ENCODE assay signal across 15 mouse cellular contexts in genomic region chr6:27913281-27913680, GRCm38 (mm10).
DNase-seq lines count a peak whose midpoint lies in the region; ATAC-seq and TF ChIP-seq lines count a peak whose summit lies in the region.
"Had no signal": no experiment of that assay in that cellular context is flagged by ENCODE, and none has a peak within 500 bp of the region (broad histone marks: within the 10 kb centered on the region; RNA-seq: fewer than 3 reads in every experiment).

No protein-coding gene starts in this region.

- H3K27ac ChIP-seq in liver, embryonic 12.5 days: no peak overlapping the region
- H3K27ac ChIP-seq in stomach, postnatal 0 days (replicated peaks): no peak overlapping the region
- H3K27ac ChIP-seq: heart, embryonic 10.5 days; hindbrain, embryonic 13.5 days; kidney, embryonic 15.5 days; liver, embryonic 13.5 days; midbrain, embryonic 12.5 days had no signal

- TF ChIP-seq CTCF in stomach, postnatal 0 days (IDR thresholded peaks at IDR 0.05; ENCODE audit: low read depth): no peak

- H3K9ac ChIP-seq in liver, embryonic 12.5 days: no peak overlapping the region
- H3K9ac ChIP-seq in stomach, postnatal 0 days (ENCODE audit: low read length): no peak overlapping the region
- H3K9ac ChIP-seq: hindbrain, embryonic 13.5 days; kidney, embryonic 15.5 days; liver, embryonic 13.5 days; midbrain, embryonic 12.5 days had no signal

- DNase-seq in embryo, embryonic 10 days (ENCODE audit: low spot score): peak; percentile 49
- DNase-seq in embryo, embryonic 9.5 days (ENCODE audit: extremely low spot score): no peak
- peak; percentile 5 for DNase-seq in liver
- peak; percentile 20 for DNase-seq in embryo, embryonic 11.5 days (ENCODE audit: low read depth, low spot score)
- peak; percentile 15 for DNase-seq in stomach, postnatal 0 days (ENCODE audit: low spot score)
- DNase-seq in right cerebral cortex, adult 18-20 months: no peak
- no peak for DNase-seq in cerebellum, adult 18-20 months
- DNase-seq: adrenal gland, adult 8-10 months; B cell, adult 2 months; liver, embryonic 13.5 days had no signal

- TF ChIP-seq EP300 in stomach, postnatal 0 days (optimal IDR thresholded peaks at IDR 0.05): no peak

- no peaks in the 10 kb centered on the region for H3K27me3 ChIP-seq in liver, embryonic 12.5 days (replicated peaks)
- H3K27me3 ChIP-seq in stomach, postnatal 0 days (ENCODE audit: control insufficient read depth, insufficient read depth, low read length): no peaks in the 10 kb centered on the region
- H3K27me3 ChIP-seq: hindbrain, embryonic 13.5 days; kidney, embryonic 15.5 days; liver, embryonic 13.5 days; midbrain, embryonic 12.5 days had no signal

- H3K36me3 ChIP-seq in liver, embryonic 12.5 days: no peaks in the 10 kb centered on the region
- no peaks in the 10 kb centered on the region for H3K36me3 ChIP-seq in stomach, postnatal 0 days (ENCODE audit: control insufficient read depth, insufficient read depth, low read length)
- H3K36me3 ChIP-seq: heart, embryonic 10.5 days; hindbrain, embryonic 13.5 days; kidney, embryonic 15.5 days; liver, embryonic 13.5 days; midbrain, embryonic 12.5 days had no signal

- no peak overlapping the region for H3K4me3 ChIP-seq in liver, embryonic 12.5 days
- H3K4me3 ChIP-seq in stomach, postnatal 0 days (ENCODE audit: low read depth, low read length): no peak overlapping the region
- H3K4me3 ChIP-seq: heart, embryonic 10.5 days; hindbrain, embryonic 13.5 days; kidney, embryonic 15.5 days; liver, embryonic 13.5 days; midbrain, embryonic 12.5 days had no signal

- H3K4me1 ChIP-seq in liver, embryonic 12.5 days: no peaks in the 10 kb centered on the region
- no peaks in the 10 kb centered on the region for H3K4me1 ChIP-seq in stomach, postnatal 0 days (replicated peaks; ENCODE audit: control insufficient read depth, insufficient read depth)
- H3K4me1 ChIP-seq: heart, embryonic 10.5 days; hindbrain, embryonic 13.5 days; kidney, embryonic 15.5 days; liver, embryonic 13.5 days; midbrain, embryonic 12.5 days had no signal

- no peak overlapping the region for H3K4me2 ChIP-seq in liver, embryonic 12.5 days
- no peak overlapping the region for H3K4me2 ChIP-seq in stomach, postnatal 0 days (replicated peaks; ENCODE audit: low read depth)
- H3K4me2 ChIP-seq: hindbrain, embryonic 13.5 days; kidney, embryonic 15.5 days; liver, embryonic 13.5 days; midbrain, embryonic 12.5 days had no signal

- no peaks in the 10 kb centered on the region for H3K9me3 ChIP-seq in liver, embryonic 12.5 days (replicated peaks)
- H3K9me3 ChIP-seq in stomach, postnatal 0 days (ENCODE audit: control insufficient read depth, low read length): no peaks in the 10 kb centered on the region
- H3K9me3 ChIP-seq: heart, embryonic 10.5 days; kidney, embryonic 15.5 days; liver, embryonic 13.5 days had no signal

- 57% methylated on average over 1 of the region's 1 CpGs for WGBS in liver, embryonic 12.5 days (ENCODE audit: insufficient replicate concordance)
- WGBS in stomach, postnatal 0 days: 48% methylated on average over 1 of the region's 1 CpGs

- no peak for ATAC-seq in liver, embryonic 12.5 days
- no peak for ATAC-seq in stomach, postnatal 0 days (ENCODE audit: low FRiP score, low TSS enrichment)

Comparison
In these comparisons a context has a peak if more than half of its experiments do, and no peak if none do; other contexts are left out.
1. DNase-seq: peak in embryo, embryonic 10 days (single experiment), liver (single experiment), embryo, embryonic 11.5 days (single experiment) and stomach, postnatal 0 days (single experiment); none in embryo, embryonic 9.5 days (single experiment), right cerebral cortex, adult 18-20 months (single experiment) and cerebellum, adult 18-20 months (0 of 2).